Mouse (Mus musculus): ENCODE data around the gene Mrps18c.

DNA sequence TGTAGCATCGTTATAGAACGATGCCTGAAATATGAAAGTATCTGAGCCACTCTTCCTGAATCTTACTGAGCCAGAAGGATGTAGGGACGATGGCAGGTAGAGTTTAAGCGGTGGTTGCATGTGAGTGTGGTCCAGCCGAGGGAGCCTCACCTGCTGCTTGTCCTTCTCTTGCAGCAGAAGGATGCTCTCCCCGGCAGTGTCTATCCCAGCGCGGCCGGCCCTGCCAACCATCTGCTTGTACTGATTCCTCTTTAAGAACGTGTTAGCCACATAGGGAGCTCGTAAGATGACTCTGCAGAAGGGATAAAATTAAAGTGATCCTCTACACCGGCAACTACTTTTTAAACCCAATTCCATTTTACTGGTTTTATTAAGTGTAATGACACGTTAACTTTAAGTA, 19.4 kb upstream of the Mrps18c start:
- TF ChIP-seq CTCF (IDR thresholded peaks at IDR 0.05; ENCODE audit: control insufficient read depth, insufficient read depth, insufficient replicate concordance, low read depth, low read length) (no peak), POLR2A (IDR thresholded peaks at IDR 0.05; ENCODE audit: control insufficient read depth, low read depth, low read length) (no peak)

Data from testis, adult 2 months (tissue).